Mouse (Mus musculus): Measurements from ENCODE around the gene Cyb5d1. TPM values are rescaled to one million over a fixed set of nuclear protein-coding genes. Genes with fewer than 3 reads are reported as not detected.
"Not testable (repeated sequence)": the region's sequence is repeated elsewhere in the genome, so short reads cannot be mapped to it uniquely, and the experiment has no call there.

Gene Cyb5d1
- total RNA-seq, 4 experiments from 2014 or later, result 33.3 to 39.8 (median 36.9) TPM

DNA sequence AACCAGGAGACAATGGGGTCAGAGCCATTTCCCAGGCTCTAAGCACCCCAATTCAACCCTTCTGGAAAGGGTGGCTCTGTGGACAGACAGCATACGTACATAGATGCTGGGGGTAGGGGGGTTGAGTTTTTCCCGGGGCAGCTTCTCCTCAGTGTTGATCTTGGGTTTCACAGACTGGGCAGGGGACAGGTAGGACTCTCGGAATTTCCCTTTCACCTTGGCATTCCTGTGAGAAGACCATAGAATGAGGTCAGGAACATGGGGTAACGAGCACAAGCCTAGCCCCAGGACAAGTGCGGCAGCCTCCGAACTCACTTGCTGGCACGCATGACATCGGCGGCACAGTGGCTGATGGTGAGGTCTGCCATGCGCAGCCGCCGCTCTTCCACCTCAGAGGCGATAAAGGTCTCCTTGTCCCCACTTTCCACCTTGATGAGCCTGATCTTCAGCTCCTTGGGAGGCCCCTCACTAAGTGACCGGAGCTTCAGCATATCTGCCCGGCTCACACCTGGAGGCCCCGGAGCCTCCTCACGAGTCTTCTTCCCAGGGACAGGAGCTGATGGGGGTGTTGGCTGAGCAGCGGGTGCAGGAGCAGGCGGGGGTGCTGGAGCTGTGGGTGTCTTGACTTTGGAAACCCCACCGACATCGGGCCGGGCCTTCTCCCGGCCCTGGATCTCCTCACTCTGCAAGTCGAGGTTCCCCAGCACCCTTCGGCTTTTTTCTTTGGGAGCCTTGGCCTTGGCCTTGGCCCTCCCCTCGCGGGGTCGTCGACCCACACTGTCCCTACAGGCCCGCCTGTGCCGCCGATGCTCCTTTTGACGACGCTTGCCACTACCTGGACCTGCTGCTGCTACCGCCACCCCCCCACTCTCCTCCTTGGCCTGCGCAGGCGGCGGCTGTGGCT lies 8.5 kb upstream of the Cyb5d1 start:
- DNase-seq (ENCODE audit: low spot score), result no peak

DNA sequence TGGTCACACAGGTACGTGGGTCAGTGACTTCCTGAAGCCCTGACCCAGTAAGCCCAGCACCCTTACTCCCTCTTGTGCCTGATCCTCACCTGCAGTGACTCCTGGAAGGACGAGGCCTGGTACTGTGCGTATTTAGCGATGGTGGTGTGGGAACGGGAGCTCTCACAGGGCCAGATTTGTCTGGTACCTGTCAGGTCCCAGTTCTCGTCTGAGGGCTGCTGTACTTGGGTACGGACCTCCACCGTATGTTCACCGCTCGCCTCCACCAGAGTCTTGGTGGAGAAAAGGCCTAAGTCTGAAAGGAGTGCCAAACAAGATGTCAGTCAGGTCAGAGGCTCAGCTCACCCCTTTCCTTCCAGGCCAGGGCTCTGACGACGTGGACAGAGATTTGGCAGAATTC lies 6.6 kb upstream of the Cyb5d1 start:
- DNase-seq (ENCODE audit: low spot score), result no peak

DNA sequence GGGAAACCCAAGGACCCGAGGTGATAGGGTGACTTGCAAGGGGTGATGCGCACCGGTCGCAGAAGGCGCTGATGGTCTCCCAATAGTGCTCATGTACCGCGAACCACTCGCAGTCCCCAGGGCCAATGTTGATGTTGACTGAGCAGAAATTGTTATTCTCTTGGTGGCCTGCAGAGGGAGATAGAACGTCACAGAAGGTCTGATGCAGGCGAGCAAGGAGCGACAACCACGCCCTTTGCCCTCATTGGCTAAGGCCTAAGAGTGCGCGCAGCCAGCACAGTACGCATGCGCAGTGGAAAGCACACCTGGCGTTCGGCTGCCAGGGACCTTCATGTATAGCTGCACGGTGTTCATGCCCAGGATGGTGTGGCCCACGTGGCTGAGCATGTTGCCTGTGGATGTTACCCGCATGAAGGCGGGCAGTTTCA lies 5.8 kb upstream of the Cyb5d1 start:
- DNase-seq (ENCODE audit: low spot score), result peak; percentile 87

DNA sequence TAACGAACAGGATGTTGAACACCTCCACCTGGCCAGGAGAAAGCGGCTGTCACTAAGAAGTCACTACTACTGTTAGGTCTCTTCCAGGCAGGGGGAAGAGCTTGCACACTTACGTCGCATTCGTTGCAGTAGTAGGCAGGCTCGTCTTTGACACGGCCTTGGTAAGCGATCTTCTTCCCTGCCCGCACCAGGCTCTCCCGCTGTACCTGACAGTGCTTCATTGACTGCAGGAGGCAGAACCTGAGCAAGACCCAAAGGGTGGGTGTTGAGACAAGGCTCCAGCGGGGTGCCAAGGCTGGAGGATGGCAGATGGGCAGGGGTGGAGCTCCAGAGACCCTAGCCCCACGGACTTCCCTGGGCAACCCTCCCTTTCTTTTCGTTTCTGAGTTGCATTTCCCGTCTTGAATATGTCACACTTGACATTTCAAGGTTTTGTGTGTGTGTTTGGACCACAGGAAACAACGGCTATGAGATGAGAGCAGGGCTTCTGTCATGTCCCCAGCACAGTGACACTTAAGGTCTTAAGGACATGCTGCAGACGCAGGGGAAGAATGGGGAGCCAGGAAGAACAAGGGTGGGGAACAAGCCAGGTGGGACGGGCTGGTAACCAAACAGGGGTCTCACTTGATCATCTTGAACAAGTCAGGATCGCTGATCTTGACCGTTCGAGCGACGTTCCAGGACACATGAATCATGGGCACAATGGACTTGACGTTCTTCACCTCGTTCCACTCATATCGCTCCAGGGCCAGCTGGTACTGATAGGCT lies 4.8 kb upstream of the Cyb5d1 start:
- no peak for DNase-seq (ENCODE audit: low spot score)

DNA sequence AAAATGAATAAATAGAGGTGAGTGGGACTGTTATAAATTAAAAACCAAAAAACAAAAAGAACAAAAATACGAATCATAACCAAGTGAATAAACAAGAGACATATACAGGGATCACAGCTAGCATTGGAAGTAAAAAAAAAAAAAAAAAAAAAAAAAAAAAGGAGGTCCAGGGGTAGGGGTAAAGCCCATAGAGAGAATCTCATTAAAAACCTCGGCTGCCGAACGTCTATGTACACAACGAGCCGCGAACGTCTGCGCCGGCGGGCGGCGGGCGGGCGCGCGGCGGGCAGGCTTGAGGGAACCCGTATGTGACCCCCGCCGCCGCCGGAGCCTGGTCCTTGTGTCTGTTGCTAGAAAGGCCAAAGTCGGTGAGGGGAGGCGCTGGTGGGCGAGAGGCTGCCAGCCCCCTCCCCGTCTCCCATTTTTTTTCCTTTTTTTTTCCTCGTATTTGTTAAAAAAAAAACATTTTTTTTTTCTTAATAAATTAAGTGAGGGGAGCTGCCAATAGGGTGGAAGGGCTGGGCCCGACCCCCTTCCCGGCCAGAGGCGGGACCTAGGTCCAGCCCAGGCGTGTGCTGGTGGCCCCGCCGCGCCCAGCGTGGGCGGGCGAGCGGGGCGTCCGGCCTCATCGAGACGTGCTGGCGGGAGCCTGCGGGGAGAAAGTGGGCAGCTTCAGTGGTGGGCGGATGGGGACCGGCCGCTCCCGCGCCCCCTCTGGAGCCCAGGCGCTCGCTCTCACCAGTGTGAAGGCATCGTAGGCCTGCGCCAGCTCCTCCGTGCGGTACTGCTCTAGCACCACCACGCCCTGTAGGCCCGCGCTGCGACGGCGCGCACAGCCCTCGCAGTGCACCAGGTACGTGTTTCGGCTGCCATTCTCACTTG lies 4.0 kb upstream of the Cyb5d1 start:
- DNase-seq (ENCODE audit: low spot score), result no peak

DNA sequence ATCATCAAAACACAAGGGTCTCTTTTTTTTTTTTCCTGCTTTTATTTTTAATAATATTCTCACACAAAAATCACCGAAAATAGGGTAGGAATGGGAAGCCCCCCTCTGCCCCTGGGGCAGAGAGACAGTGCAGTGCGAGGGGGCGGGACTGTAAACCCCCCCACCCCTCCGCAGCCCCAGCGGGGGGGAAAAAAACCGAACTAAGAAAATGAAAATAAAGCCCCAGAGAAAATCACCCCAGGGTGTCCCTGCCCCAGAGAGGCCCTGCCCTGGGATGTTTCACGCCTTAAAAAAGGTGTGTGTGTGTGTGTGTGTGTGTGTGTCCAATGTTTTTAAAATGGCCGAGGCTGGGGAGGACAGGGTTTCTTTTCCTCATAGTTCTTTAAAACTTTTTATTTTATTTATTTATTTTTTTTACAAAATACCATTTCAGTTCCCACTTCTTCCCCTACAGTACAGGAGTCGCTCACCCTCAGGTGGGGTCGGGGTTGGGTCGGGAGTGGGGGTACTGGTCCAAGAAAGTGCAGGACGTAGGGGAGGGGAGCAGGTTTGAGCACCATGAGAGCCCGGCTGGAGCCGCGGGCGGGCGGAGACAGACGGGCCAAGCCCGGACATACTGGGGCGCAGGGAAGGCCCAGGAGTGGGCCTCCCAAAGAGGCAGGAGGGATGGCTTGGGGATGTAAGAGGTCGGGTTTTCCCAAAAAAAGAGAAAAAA lies 3.2 kb upstream of the Cyb5d1 start:
- no peak for DNase-seq (ENCODE audit: low spot score)

DNA sequence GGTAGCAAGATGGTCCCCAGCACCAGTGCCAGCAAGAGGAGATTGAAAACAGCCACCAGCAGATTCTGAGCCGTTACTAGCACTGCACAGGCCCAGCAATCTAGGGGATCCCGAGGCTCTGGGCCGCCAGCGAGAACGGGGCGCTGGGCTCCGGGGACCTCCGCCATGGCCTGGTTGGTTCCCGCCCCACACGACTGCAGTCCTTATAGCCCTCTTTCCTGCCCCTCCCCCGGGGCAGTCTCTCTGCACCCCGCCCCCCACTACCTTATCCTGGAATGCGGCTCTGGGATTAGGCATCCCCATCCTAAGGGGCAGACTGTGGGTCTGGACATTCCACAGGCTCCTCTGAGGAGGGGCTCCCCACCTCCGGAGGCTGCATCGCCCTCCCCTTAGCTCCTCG lies 2.6 kb upstream of the Cyb5d1 start, which contains the start of gene Tmem88:
TSS of gene Tmem88 (minus strand) at position 176 of the 400 bp plus-strand sequence.
- DNase-seq (ENCODE audit: low spot score), result no peak

DNA sequence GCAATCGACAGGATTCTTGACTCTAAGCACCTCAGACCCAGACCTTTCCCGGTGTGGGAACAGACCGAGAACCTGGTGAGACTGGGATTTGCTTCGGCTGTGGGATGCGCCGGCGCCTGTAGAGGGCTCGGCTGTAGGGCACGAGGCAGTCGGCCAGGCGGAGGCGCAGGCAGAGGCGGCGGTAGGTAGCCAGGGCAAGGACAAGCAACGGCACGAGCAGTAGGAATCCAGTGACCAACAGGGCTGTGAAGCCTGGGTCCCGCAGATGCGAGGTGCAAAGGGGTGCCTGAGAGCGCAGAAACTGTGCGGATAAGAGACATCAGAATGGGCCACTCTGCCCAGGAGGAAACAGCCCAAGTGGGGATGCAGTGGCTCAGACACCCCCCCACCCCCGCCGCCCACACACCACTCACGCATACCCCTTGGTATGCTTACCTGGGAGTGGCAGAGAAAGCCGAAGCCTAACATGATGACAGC lies 2.2 kb upstream of the Cyb5d1 start:
- DNase-seq (ENCODE audit: low spot score), result no peak

DNA sequence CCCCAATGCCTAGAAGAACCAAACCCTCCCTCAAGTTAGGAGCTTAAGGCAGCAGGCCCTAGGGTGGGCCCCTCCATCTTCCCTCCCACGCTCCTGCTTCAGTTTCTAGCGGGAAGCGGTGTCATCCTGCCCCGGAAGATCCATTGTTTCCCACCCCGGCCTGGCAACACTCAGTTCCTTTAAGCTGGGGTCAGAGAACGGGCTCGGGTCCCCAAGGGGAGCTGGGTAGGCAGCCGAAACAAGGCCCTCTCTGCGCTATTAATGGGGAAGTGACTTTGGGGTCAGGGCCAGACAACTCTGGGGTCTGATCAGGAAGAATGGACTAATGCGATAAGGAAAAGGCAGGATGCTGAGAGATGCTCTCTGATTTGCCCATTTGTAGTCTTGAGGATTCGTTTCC lies 1.3 kb upstream of the Cyb5d1 start:
- DNase-seq (ENCODE audit: low spot score), result peak; percentile 88

DNA sequence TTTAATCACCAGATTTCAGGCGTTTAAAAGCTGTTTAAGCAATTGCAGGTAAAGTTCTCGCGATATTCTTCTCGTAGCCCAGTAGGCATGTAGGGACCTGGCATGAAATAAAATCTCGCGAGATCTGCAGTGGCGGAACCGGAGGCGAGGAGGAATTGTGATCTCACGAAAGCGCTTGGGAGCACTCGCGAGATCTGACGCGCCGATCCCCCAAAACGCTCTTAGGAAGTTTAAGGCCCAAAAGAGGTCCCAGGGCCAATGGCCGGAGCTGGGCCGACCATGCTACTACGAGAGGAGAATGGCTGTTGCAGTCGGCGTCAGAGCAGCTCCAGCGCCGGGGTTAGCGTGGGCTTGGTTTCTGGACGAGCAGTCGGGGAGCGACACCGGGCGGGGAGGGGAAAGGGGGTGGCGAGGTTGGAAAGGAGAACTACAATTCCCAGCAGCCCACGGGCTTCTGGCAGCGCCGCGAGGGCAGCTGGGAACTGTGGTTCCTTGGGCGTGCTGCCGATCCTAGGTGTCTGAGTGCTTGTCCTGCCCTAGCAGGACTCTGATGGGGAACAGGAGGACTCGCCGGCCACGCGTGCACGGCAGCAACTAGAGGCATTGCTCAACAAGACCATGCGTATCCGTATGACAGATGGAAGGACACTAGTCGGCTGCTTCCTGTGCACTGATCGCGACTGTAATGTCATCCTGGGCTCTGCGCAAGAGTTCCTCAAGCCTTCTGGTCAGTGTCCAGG lies 373 bp upstream of the Cyb5d1 start:
- peak; percentile 98 for DNase-seq (ENCODE audit: low spot score)

DNA sequence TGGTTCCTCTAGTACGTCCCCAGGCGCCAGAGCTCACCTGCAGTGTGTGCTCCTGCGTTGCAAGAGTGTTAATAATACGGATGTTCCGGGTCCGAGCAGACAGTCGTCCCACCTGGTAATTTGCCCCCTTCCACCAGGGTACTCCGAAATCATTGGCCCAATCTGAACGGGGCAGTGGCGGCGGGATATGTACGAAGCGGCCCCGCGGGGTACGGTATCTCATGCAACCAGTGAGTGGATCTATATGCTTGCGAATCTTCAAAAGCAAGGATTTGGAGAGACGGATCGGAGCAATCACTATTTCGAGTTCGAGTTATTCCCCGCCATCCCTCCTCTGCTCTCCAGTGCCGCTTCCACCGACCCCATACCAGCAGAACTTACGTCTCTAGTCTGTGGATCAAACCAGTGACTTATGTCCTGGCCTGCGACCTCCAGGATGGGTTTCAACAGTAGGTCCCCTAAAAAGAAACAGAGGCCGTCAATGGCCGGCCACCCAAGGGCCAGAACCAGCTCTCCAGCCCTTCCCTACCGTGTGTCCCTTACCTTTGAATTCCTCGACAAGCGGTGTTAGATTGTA lies 752 bp downstream of the Cyb5d1 start:
- not testable (repeated sequence) for DNase-seq (ENCODE audit: low spot score)

DNA sequence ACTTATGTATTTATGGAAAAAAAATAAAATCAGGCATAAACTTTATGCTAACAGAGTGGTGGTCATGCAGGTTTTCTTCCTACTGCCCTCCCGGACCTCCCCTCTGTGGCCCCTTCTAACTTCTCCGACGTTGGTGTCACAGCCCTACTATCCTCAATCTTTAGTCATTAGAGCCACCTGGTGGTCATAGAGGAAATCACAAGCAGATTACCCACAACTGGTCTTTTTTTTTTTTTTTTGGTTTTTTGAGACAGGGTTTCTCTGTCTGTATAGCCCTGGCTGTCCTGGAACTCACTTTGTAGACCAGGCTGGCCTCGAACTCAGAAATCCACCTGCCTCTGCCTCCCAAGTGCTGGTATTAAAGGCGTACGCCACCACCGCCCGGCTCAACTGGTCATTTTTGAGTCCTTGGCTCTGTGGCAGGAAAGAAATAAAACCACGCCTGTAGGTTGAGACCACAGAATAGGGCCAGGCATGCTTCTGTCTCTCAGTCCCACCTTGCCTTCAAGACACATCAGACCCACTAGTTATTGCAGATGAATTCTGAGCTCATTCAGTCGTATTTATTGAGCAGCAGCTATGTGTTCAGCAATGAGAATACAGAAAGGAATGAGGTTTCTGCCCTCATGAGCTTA lies 4.9 kb downstream of the Cyb5d1 start:
- peak; percentile 83 for DNase-seq (ENCODE audit: low spot score)

DNA sequence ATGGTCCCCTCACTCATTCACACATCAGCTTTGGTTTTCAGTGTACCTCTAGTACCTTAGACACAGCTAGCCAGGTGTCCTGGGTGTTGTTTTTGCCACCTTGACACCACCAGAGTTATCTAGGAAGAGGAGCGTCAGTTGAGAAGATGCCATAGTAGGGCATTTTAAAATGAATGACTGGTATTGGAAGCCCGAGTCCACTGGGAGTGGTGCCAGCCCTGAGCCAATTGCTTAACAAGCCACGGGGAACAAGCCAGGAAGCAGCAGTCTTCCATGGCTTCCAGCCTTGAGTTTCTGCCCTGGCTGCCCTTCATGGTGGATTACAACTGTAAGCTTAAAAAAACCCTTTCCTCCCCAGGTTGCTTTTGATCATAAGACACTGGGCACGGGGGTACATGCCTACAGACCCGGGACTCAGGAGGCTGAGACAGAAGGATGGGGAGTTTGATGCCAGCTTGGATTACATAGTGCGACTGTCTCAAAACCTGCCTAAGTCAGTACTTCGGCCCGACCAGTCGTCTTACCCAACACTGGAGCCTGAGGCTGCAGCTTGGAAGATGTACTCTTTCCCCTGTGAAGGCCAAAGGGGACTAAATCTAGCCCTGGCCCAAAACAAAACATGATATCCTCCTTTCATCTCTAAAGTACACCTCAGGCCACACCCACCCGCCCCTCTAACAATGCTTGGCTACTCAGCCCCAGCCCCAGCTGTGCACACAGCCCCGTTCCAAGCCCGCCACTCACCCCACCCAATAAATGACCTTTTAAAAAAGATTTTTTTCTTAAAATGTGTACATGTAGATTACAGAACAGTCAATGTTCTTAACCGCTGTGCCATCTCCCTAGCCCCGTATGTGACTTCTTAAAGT lies 5.7 kb downstream of the Cyb5d1 start:
- DNase-seq (ENCODE audit: low spot score), result no peak

DNA sequence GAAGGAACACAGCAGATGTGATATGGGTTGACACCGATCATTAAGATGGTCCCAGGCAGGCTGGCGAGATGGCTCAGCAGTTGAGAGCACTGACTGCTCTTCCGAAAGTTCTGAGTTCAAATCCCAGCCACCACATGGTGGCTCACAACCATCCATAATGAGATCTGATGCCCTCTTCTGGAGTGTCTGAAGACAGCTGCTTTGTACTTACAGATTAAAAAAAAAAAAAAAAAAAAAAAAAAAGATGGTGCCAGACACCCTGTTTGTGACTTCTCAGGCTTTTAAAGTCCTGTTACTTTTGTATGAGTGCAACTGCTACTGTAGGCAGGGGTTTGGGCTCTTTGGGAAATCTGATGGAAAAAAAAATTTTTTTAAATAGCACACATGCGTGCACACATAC lies 6.8 kb downstream of the Cyb5d1 start:
- no peak for DNase-seq (ENCODE audit: low spot score)

DNA sequence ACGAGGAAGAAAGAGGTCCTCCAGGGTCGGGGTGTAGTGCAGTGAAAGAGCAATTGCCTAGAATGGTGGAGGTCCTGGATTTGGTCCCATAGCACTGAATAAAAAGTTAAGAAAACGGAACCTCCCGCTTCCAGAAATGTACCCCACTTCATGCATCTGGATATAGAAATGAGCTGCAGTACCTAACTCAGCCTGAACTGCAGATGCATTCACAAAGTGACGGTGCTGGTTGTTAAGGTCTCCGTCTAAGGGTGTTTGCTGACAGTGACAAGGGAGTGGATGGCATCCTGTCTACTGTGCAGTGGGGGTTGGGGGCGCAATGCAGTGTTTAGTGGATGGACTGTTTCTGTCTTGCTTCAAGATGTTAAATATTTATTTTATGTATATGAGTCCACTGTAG lies 8.7 kb downstream of the Cyb5d1 start:
- DNase-seq (ENCODE audit: low spot score), result no peak

DNA sequence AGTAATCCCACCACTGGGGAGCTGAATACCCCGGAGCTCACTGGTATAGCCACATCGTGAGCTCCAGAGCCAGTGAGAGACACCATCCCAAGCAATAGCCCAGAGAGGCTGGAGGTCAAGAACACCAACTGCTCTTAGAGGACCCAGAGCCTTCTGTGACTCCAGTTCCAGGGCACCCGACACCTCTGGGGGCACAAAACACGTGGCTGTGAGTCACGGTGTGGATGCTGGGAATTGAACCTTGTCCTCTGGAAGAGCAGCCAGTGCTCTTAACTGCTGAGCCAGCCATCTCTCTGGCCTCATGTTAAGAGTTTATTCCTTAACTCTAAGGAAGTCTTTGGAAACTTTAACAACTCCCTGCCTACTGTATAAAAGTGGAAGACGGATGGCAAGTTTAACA lies 10.5 kb downstream of the Cyb5d1 start:
- no peak for DNase-seq (ENCODE audit: low spot score)

DNA sequence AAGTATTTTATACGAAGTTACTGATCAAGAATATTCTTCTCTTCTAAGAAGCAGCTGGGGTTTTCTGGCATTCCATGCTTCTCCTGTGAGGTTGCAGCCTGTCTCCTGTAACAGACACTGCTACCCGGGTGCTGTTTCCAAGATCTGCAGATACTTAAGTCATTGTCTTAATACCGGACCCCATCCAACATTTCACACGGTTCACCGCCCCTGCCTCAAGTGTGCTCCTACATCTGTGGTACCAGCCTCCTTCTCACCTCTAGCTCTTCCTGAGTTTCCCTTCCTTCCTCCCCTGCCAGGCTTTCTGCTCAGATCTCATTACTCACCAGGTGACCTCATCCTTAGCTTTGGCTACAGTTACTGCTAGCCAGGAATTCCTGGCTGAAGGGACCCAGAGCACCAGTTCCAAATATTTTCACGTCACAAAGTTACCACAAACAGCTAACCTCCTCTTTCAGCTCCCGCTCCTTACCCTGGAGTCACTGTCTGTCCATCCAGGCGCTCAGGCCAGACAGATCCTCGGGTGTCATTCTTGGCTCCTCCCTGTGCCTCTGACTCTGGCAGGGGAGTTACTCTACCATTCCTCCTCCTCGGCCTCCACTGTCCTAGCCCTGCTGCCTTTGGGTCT lies 12.8 kb downstream of the Cyb5d1 start:
- DNase-seq (ENCODE audit: low spot score), result no peak

DNA sequence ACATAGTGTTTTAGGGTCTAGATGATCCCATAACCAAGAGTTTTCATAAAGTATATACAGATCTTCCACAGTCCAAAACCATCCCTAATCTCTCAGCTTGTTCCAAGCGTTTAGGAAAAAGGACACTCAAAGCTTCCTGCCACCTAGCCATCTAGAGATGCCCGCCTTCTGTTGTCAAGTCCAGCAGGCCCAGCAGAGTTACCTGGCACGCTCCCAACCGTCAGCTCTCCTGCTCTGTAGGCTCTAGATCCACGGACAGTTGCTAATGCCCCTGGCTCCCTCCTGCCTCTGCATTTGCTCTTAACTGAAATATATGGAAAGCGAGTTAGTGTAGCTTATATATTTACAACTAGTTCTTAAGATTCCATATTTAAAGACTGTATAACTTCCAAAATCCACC lies 14.1 kb downstream of the Cyb5d1 start:
- no peak for DNase-seq (ENCODE audit: low spot score)

Data from heart, adult 8-10 months (tissue).